Mouse (Mus musculus) stomach, embryonic 16.5 days (tissue): ENCODE data around the gene Cbfa2t3. TPM values are rescaled to one million over a fixed set of nuclear protein-coding genes. Genes with fewer than 3 reads are reported as not detected.
"Not testable (repeated sequence)": the region's sequence is repeated elsewhere in the genome, so short reads cannot be mapped to it uniquely, and the experiment has no call there.

Source experiments
- ATAC-seq: fragments of 200-750 bp; cut with Nextera tagmentation; 2 replicates; pipeline ENCODE4 v1.8.0; 2017; ENCODE audit warnings: moderate number of reproducible peaks, moderate TSS enrichment; ENCODE audit not compliant: insufficient read depth, low FRiP score
- H3K27ac ChIP-seq: fragments of 300-500 bp; sonication (generic); 2 replicates; pipeline ENCODE4 v1.5.1; 2014; ENCODE audit warnings: low read length
- H3K27me3 ChIP-seq: fragments of 300-500 bp; sonication (generic); 2 replicates; pipeline ENCODE4 v1.6.1; 2014; ENCODE audit warnings: low read length, control low read depth, mixed read lengths; ENCODE audit not compliant: control insufficient read depth, insufficient read depth
- H3K36me3 ChIP-seq: fragments of 300-500 bp; sonication (generic); 2 replicates; pipeline ENCODE4 v1.6.1; 2014; ENCODE audit warnings: low read length; ENCODE audit not compliant: control insufficient read depth, insufficient read depth
- H3K4me1 ChIP-seq: fragments of 300-500 bp; sonication (generic); 2 replicates; pipeline ENCODE4 v1.6.1; 2014; ENCODE audit warnings: low read length, control low read depth, mixed read lengths; ENCODE audit not compliant: control insufficient read depth, insufficient read depth
- H3K4me2 ChIP-seq: fragments of 300-500 bp; sonication (generic); 2 replicates; pipeline ENCODE4 v1.6.1; 2014; ENCODE audit warnings: low read depth, low read length, mixed read lengths
- H3K4me3 ChIP-seq: fragments of 300-500 bp; sonication (generic); replicated peaks from 2 replicates; pipeline ENCODE4 v1.5.1; 2014; ENCODE audit warnings: mild to moderate bottlenecking, low read length
- H3K9ac ChIP-seq: fragments of 300-500 bp; sonication (generic); 2 replicates; pipeline ENCODE4 v1.6.1; 2014; ENCODE audit warnings: low read length
- H3K9me3 ChIP-seq: fragments of 300-500 bp; sonication (generic); replicated peaks from 2 replicates; pipeline ENCODE4 v1.6.1; 2016; ENCODE audit warnings: low read length, control low read depth; ENCODE audit not compliant: control insufficient read depth
- WGBS: fragments of 180-500 bp; shearing (Covaris S2); extraction: QIAGEN DNeasy Blood & Tissue Kit; methylation state at CpG from one replicate; pipeline ENCODE4 v1.1.7; 2014; 5-methylcytosine and 5-hydroxymethylcytosine counted together
- polyA plus RNA-seq: library from polyadenylated mRNA; unstranded; fragments of >200 nt; fragmentation: Nextera tagmentation; extraction: Ambion mirVana; gene quantifications from 2 replicates; pipeline ENCODE4 v1.2.1, GENCODE M21; 2015

Cbfa2t3 gene
- polyA plus RNA-seq, 1 experiment from 2014 or later, result 4.1 TPM

- not testable (repeated sequence) for H3K4me2 ChIP-seq, H3K4me3 ChIP-seq, H3K27me3 ChIP-seq, H3K9me3 ChIP-seq, H3K36me3 ChIP-seq, H3K27ac ChIP-seq, ATAC-seq, H3K9ac ChIP-seq
- 68% methylated on average over 3 of the region's 3 CpGs for WGBS
- peaks cover 14% of the 10 kb centered on the region for H3K4me1 ChIP-seq
These were observed 66.8 kb downstream of the Cbfa2t3 start for GRCm38 (mm10) chr8:122632134-122632533.

- no peak overlapping the region for H3K4me2 ChIP-seq
- H3K4me1 ChIP-seq, result 0 out of 2 replicates have a peak, but pooled peaks cover 4% of the 10 kb centered on the region
- H3K9me3 ChIP-seq, result no peaks in the 10 kb centered on the region
- H3K9ac ChIP-seq, result no peak overlapping the region
- H3K27me3 ChIP-seq, result no peaks in the 10 kb centered on the region
- no peak for ATAC-seq
- no peaks in the 10 kb centered on the region for H3K36me3 ChIP-seq
- no peak overlapping the region for H3K4me3 ChIP-seq
- 50% methylated on average over 22 of the region's 22 CpGs for WGBS
- no peak overlapping the region for H3K27ac ChIP-seq
These were observed 68.2 kb downstream of the Cbfa2t3 start for GRCm38 (mm10) chr8:122630696-122631095.

- Histone ChIP-seq H3K4me3 (no peak overlapping the region), H3K36me3 (no peaks in the 10 kb centered on the region)
- WGBS, result 59% methylated on average over 10 of the region's 10 CpGs
These were observed 69.5 kb downstream of the Cbfa2t3 start for GRCm38 (mm10) chr8:122629388-122629787.

GRCm38 (mm10) chr8:122626896-122627295, 72.0 kb downstream of the Cbfa2t3 start:
- no peaks in the 10 kb centered on the region for H3K4me1 ChIP-seq
- ATAC-seq, result no peak
- H3K9me3 ChIP-seq, result no peaks in the 10 kb centered on the region
- no peaks in the 10 kb centered on the region for H3K36me3 ChIP-seq
- no peaks in the 10 kb centered on the region for H3K27me3 ChIP-seq
- no peak overlapping the region for H3K9ac ChIP-seq
- no peak overlapping the region for H3K27ac ChIP-seq
- H3K4me2 ChIP-seq, result no peak overlapping the region
- H3K4me3 ChIP-seq, result no peak overlapping the region
- WGBS, result 74% methylated on average over 2 of the region's 2 CpGs

More at GRCm38 (mm10) chr8:122629388-122629787, 69.5 kb downstream of the Cbfa2t3 start:
- no peak for ATAC-seq
- Histone ChIP-seq H3K4me2 (no peak overlapping the region), H3K9ac (no peak overlapping the region), H3K4me1 (no peaks in the 10 kb centered on the region), H3K27ac (no peak overlapping the region), H3K9me3 (no peaks in the 10 kb centered on the region), H3K27me3 (no peaks in the 10 kb centered on the region)

GRCm38 (mm10) chr8:122625811-122626210, 73.1 kb downstream of the Cbfa2t3 start:
- H3K9ac ChIP-seq, result no peak overlapping the region
- H3K4me1 ChIP-seq, result no peaks in the 10 kb centered on the region
- H3K27ac ChIP-seq, result no peak overlapping the region
- no peaks in the 10 kb centered on the region for H3K9me3 ChIP-seq
- no peaks in the 10 kb centered on the region for H3K27me3 ChIP-seq
- no peaks in the 10 kb centered on the region for H3K36me3 ChIP-seq
- H3K4me2 ChIP-seq, result no peak overlapping the region
- no peak for ATAC-seq
- H3K4me3 ChIP-seq, result no peak overlapping the region
- 75% methylated on average over 9 of the region's 9 CpGs for WGBS

GRCm38 (mm10) chr8:122624653-122625052, 74.3 kb downstream of the Cbfa2t3 start:
- no peaks in the 10 kb centered on the region for H3K27me3 ChIP-seq
- H3K9ac ChIP-seq, result no peak overlapping the region
- H3K4me2 ChIP-seq, result no peak overlapping the region
- H3K36me3 ChIP-seq, result no peaks in the 10 kb centered on the region
- H3K4me3 ChIP-seq, result no peak overlapping the region
- H3K27ac ChIP-seq, result no peak overlapping the region
- H3K4me1 ChIP-seq, result no peaks in the 10 kb centered on the region; the same call in 1 of the 2 replicates
- WGBS, result 69% methylated on average over 5 of the region's 5 CpGs
- no peaks in the 10 kb centered on the region for H3K9me3 ChIP-seq
- no peak for ATAC-seq

- no peak overlapping the region for H3K27ac ChIP-seq
- H3K9me3 ChIP-seq, result no peaks in the 10 kb centered on the region
- no peak overlapping the region for H3K4me3 ChIP-seq
- no peak overlapping the region for H3K4me2 ChIP-seq
- 89% methylated on average over 17 of the region's 17 CpGs for WGBS
- no peak for ATAC-seq
- H3K4me1 ChIP-seq, result no peaks in the 10 kb centered on the region; the same call in 1 of the 2 replicates
- no peaks in the 10 kb centered on the region for H3K27me3 ChIP-seq
- H3K9ac ChIP-seq, result no peak overlapping the region
- no peaks in the 10 kb centered on the region for H3K36me3 ChIP-seq
These were observed 74.9 kb downstream of the Cbfa2t3 start for GRCm38 (mm10) chr8:122623844-122624642.

GRCm38 (mm10) chr8:122622727-122623126, 76.2 kb downstream of the Cbfa2t3 start, which contains the start of gene Pabpn1l:
TSS of gene Pabpn1l (minus strand) at chr8:122622739.
- Histone ChIP-seq H3K9ac (no peak within 1 kb of the TSS), H3K27me3 (no peaks in the 10 kb centered on the region), H3K36me3 (no peaks in the 10 kb centered on the region), H3K4me3 (no peak within 1 kb of the TSS), H3K4me1 (peaks cover 3% of the 10 kb centered on the region; the same call in 1 of the 2 replicates), H3K9me3 (no peaks in the 10 kb centered on the region), H3K27ac (no peak within 1 kb of the TSS), H3K4me2 (no peak within 1 kb of the TSS)
- WGBS, result 54% methylated on average over 6 of the region's 6 CpGs
- ATAC-seq, result no peak

- Histone ChIP-seq H3K27ac (no peak overlapping the region), H3K9ac (no peak overlapping the region), H3K36me3 (no peaks in the 10 kb centered on the region), H3K4me1 (peaks cover 10% of the 10 kb centered on the region; the same call in 1 of the 2 replicates), H3K4me3 (no peak overlapping the region), H3K9me3 (no peaks in the 10 kb centered on the region), H3K27me3 (no peaks in the 10 kb centered on the region), H3K4me2 (no peak overlapping the region)
- ATAC-seq, result no peak
- 31% methylated on average over 5 of the region's 5 CpGs for WGBS
These were observed 78.5 kb downstream of the Cbfa2t3 start for GRCm38 (mm10) chr8:122620446-122620845.
